Mouse (Mus musculus): Measurements from ENCODE around the gene Zcchc18.
A peak's percentile ranks its signal among the peaks of the same experiment; 100 is the strongest.
"Not testable (repeated sequence)": the region's sequence is repeated elsewhere in the genome, so short reads cannot be mapped to it uniquely, and the experiment has no call there.

Gene Zcchc18

DNA sequence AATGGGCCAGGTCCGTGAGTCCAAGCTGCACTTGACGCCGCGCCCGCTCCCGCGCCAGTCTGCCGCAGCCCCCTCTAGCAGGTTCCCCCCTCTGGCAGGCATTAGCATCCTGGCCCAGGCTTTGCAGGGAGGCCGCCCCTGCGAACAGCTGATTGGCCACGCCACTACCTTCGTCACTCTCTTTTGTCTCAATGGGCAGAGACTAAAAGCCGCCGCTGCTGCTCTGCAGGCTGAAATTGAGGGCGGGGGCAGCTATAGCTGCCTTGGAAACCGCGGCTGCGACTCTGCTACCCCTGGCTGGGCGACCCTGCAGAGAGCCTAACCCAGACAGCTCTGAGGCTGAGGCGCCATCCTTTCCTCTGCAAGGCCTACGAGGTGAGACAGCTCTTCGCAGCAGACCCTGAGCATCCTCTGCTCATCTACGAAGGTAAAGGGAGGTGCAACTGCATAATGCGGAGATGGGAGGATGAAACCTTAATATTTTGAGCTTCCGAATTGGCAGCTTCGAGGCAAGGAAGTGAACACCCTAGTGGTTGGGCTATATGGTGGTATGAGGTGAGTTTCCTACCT is at the start of gene Zcchc18:
TSS of gene Zcchc18 (plus strand) at position 178 of the 570 bp plus-strand sequence.
- DNase-seq = peak; percentile 81 to 91

DNA sequence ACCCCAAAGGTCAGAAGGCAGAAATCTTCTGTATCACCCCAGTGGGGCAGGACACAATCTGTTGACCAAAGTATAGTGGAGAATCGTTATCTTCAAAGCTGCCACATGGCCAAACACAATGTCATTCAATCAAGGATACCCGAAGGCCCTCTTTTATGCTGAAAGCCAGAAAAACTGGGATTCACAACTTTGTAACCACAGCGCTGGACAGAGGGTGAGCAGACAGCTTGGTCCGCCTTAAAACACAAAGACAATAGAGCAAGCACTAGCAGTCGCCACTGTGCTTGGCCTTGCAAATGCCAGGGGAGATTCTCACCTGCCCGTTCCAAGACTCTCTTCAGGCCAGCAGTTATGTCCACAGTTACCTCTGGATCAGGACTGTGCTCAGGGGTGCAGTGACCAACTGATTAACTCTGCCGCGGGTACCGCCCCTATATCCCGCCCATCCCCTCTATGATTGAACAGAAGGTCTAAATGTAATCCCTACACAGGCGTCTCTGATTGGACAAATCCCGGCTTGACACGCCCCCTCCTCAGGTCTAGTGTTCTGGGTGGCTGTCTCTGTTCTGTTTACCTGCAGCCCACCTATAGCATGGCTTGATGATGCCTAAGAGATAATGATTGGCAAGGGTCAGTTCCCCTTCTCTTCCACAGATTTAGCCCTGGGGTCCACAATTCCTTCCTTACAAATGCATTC is 35.2 kb upstream of the Zcchc18 start:
- peak; percentile 87 to 90 for DNase-seq

DNA sequence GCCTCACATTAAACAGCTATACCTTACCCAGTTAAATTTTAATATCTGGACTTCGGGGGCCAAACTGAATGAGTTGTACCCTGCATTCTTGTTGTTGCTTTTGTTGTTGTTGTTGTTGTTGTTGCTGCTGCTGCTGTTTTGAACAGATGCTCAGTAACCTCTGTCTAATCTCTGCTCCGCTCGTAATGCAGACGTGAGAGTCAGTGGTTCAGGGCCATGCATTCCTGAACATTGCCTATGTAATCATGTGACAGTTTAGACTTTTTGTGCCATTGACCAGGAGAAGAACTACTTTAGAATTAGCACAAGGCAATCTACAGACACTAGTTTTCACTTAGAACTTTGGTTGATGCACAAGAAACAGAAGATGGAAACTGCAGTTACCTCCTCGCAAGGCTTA is 34.7 kb upstream of the Zcchc18 start:
- DNase-seq = not testable (repeated sequence)

DNA sequence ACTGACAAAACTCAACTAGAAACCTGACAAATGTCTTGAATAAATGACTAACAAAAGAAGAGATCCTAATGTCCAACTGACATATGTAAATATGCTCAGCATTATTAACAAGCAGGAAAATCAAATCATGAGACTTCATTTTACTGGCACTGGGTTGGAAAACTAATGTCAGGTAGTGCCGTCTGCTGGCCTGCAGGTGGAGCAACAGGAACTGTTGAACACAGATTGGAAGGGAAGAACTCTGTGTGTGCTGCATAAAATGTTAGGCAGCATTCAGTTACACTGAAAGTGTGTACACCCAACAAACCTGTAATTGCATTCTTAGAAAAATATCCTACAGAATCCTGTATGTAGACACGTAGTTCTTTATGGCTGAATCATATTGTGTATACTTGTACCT is 33.3 kb upstream of the Zcchc18 start:
- DNase-seq = peak; percentile 44 to 55

DNA sequence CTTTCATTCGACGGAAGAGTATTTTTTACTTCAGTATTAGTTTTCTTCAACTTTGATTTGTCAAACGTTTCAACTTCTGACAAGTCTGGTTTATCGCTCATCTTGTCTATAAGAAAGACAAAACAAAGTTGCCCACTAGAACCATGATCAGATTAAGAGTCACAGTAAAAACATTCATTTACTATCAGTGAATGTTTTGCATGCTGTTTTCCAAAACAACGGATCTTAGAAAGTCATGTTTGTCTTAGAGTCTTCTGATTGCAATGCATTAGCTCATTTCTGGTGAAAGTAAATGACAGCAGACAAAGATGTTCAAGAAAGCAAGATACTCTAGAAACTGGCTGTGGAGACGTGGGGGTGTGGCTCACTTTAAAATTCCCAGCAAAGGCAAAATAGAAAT is 17.6 kb upstream of the Zcchc18 start, which contains the start of gene Tmsb15b2:
TSS of gene Tmsb15b2 (minus strand) at position 101 of the 400 bp plus-strand sequence.
- not testable (repeated sequence) for DNase-seq

DNA sequence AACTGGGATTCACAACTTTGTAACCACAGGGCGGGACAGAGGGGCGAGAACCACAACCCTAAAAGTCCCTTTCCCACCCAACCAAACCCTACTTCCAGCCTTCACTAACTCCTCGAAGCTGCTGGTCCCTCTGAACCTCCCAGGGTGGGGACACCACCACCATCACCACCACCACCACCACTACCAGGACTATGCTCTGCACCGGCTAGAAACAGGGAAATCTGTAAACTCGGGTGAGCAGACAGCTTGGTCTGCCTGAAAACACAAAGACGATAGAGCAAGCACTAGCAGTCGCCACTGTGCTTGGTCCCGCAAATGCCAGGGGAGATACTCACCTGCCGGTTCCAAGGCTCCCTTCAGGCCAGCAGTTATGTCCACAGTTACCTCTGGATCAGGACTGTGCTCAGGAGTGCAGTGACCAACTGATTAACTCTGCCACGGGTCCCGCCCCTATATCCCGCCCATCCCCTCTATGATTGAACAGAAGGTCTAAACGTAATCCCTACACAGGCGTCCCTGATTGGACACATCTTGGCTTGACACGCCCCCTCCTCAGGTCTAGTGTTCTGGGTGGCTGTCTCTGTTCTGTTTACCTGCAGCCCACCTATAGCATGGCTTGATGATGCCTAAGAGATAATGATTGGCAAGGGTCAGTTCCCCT is 16.4 kb upstream of the Zcchc18 start, which contains the start of the genes Tmsb15l and Tmsb15b1:
TSS of gene Tmsb15l (minus strand) at position 446 of the 661 bp plus-strand sequence.
TSS of gene Tmsb15b1 (minus strand) at position 451 of the 661 bp plus-strand sequence.
- DNase-seq = peak; percentile 39 to 90

DNA sequence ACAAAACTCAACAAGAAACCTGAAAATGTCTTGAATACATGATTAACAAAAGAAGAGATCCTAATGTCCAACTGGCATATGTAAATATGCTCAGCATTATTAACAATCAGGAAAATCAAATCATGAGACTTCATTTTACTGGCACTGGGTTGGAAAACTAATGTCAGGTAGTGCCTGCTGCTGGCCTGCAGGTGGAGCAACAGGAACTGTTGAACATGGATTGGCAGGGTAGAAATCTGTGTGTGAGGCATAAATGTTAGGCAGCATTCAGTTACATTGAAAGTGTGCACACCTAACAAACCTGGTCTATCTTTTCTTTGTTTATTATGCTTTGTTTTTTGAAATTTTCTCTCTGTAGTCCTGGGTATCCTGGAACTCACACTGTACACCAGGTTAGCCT is 14.3 kb upstream of the Zcchc18 start:
- peak; percentile 37 to 54 for DNase-seq

DNA sequence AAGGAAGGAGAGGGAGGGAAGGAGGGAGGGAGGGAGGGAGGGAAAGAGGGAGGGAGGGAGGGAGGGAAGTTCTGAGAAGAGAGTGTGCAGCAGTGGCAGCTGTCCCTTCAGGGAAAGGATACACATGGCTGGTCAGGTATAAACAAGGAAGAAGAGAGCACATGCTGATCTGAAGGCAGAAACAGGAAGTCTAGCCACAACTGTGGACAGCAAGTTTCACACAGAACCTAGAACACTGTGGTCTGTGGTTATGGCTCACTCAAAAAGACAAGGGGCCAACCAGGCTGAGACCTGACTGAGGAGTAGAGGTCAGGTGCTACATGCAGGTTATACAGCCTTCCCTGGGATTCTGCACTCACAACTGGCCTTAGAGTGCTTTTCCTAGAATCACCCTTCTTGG is 6.9 kb upstream of the Zcchc18 start:
- DNase-seq = no peak

DNA sequence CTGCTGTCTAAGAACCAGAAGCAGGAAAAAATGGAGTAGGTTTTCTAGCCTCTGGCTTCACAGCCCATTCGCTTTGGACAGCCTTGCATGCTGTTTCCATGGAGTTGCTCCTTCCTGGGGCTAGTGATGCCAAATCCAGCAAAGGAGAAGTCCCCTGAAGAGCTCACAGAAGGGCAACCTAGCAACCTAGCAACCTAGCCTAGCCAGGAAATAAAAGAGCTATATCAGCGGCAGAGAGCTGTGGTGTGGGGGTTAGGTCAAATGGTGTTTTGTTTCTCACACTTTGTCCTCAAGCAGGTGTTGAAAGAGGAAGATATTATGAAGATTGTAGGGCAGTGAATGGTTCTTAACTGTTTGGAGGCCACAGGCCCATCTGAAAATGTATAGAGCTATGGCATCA is 1.7 kb upstream of the Zcchc18 start:
- peak in 1 of 2 experiments; percentile 14 for DNase-seq

DNA sequence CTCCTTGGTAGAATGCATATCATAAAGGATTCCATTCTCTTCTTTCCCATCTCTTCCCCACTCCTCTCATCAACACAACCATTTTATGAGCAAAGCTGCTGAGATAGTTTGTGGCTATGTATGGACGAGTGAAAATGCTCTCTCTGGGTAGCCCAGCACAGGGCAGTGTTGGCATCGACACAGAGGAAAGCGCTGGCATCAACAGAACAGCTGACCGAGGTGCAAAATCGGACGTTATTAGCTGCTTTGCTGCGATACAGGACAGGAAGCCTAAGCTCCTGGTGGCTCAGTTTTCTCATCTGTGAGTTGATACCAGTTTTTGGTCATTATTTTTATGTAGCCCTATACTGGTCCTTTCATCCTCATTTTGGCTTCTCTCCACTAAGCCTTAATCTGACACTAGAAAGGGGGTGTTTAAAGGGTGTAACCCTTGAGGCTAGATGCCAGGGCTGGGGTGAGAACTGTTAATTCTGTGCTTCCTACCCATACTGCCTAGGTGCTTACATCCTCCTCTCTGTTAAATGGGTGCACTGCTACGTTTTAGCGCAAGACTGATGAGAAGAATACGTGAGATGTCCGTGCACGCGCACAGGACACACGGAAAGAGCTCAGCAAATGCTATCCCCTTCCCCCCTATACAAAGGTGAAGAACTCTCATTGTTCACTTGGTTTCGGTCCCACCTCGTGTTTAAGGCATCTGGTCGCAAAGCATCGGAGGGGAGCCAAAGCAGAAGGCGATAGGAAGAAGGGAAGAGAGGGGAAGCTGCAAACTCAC is 577 bp upstream of the Zcchc18 start:
- DNase-seq = peak; percentile 38 to 43

DNA sequence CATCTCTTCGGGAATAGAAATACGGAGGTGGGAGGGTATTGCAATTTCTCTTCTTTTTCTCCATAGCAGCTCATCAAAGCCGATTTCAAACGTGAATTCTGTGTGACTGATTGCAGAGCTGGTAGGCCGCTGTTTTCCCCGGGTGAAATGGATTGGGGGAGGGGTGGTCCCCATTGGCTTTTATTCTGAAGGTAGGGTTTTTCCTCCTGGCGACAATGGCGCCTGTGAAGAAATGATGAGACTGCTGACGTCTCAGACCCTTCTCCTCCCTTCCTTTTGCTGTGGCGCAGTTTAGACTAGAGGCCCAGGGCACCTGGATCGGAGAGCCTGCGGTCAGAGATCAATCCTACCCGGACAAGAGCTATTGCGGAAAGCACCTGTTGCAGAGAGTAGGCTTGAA is 686 bp downstream of the Zcchc18 start:
- DNase-seq = peak; percentile 32 to 48

DNA sequence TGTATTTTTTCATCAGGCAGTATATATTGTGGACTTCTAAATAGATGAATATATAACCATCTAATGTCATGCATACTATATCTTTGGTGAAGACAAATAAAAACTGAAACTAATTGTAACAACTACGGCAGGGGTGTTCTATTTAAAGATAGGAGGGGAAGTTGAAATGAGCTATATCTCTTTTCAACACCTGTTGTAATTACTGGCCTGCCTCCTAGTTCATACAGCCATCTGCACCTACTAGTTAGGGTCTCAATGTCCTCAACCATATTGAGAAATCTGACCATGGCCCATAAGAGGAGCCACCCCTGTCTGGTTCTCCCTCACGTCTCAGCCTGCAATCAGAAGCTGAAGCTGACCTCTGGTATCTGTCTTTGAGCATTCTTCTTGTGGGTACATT is 3.3 kb downstream of the Zcchc18 start:
- DNase-seq = no peak

DNA sequence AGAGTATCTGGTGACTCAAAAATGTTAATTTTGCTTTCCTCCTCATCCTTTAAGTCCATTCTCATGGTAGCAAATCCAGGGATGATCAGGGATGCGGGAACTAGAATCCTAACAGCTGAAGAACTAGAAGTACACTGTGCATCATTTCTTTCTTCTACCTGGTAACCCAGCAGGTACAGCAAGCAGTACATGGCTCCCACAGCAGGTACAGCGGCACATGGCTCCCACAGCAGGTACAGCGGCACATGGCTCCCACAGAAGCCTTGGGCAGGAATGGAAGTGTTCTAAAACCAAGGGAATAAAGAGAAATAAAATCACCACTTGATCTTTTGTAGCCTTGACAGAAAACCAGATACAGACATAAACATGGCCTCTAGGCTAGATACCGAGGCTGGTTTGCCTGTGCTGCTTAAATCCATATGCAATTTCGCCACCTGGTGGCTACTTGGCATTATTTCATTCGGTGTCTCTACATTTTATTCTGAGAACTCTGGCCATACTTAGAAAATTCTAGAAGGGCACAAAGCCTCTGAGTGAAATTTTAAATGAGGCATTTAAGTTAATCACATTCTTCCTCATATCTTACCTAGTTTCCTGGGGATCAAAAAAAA is 22.2 kb downstream of the Zcchc18 start:
- peak; percentile 65 to 67 for DNase-seq

DNA sequence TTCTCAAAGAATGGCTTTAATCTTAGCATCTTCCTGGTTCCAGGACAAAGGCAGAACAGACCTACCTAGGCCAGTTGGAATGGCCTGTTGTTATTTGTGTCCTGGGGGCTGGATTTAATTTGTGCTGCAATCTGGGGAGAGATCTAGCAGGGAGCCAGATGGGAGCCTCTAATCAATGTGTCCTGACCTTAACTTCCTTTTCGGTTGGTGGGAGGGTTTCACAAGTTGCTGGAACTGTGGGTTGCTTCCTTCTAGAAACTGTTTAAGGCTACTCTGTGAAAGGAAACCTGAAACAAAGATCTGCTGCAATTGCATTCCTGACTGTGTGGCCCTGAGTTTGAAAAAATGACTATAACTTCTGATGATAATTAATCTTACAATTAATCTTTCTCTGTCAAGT is 24.7 kb downstream of the Zcchc18 start:
- no peak for DNase-seq

DNA sequence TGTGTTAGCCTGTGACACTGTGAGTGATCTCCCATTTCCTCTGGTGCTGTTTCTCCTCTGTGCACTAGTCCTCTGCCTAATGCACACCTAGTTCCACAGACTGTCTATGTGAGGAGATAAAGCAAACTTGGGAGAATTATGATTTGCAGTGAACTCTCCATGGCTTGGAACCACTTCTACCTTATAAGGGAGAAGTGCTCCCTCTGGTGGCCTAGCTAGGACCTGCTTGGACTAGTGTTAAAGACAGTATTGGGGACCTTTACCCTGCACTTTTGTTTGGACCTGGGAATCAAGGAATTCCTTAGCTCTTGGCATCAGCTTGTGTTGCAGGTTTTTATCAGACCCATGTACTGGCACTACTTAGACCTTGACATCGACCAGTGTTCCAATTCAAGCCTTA is 26.4 kb downstream of the Zcchc18 start:
- peak; percentile 64 to 71 for DNase-seq

DNA sequence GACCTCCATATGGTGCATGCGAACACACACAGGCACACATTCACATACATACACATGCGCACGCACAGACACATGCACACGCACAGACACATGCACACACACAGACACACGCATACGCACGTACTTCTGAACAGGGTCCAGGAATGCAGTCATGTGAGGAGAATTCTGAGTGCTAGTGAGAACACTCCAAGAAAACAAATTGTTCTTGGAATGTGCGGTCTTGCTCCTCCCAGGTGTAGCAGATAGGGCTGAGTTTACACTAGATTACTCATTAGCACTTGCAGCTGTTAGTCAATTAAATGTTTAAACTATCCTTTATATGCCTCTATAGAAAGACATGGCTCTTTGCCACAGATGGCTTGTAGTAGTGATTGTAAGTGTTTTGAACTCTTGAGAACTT is 38.0 kb downstream of the Zcchc18 start:
- DNase-seq = no peak

DNA sequence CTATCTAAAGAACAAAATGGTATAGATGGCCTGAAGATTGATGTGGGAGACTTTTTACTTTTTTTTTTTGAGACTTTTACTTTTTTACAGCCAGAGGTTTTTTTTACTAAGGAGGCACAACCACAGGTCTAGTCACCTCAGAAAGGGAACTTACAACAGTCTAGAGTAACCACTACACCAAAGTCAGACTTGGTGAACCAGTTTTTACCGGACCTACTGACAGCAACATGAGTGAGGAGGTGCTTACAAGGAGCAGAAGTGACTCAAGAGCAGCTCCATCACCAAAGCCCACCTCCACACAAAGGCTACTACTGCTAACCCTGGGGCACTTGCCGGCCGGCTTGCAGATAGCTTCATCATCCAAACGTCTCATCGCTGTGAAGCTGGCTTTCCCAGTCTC is 38.8 kb downstream of the Zcchc18 start:
- no peak for DNase-seq

DNA sequence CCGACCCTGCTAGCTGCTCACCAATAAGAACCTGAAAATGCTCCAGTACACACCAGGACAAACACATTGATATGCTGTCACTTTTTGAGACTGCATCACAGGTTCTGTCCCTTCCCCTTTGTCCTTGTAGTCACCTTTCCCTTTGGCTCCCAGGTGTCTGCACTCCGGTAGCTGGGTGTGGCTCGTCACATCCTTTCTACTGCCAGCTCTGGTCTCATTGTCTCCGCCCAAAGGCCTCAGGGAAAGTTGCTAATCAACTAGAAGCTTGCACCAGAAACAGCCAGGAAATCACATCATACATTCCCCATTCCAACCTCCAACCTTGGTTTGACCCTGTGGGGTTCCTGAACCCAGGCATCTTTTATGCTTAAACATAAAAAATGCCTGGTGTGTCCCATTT is 41.4 kb downstream of the Zcchc18 start:
- DNase-seq = no peak

DNA sequence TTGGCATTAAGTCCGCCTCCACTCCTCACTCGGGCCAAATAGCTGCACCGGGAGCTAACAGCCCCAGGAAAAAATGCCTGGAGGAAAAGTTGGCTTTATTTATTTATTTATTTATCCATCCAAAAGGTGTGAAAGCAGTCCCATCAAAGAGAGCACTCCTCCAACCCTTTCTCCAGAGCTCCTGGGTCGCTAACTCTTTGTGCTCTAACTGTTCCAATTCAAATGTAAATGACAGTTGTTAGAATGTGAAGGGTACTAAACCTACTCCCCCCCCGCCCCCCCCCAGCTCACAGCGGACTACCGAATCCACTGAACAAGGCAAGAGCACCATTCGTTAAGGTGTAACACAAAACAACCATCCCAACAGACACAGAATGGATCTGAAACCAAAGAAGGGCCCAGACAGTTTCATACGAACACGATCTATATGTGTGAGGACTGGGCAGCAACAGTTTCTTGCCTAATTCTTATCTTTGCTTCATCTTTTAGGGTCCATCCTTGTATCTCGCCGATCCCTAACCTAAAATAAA is 44.6 kb downstream of the Zcchc18 start:
- DNase-seq = no peak

DNA sequence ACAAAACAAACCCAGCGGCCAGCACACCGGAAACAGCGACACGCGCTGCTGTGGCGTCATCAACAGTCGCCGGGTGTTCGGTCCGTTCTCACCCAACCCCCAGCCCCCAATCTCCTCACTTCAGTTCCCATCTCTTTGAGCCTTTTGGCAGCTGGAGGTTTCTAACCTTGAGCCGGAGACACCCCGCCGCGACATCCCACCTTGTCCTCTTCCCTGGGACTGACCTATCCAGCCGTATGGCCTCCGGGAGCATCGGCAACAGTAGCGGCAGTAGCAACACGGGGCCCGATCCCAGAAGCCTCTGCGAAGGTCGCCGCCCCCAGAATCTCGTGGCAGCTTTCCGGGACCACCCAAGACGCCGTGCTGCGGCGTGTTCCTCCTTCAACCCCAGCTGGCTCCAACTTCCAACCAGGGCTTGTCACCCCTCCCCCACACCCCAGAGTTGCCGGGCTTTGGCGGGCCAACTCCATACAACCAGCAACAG is 45.1 kb downstream of the Zcchc18 start, which contains the start of gene Slc25a53:
TSS of gene Slc25a53 (minus strand) at position 303 of the 484 bp plus-strand sequence.
- peak; percentile 74 to 83 for DNase-seq

DNA sequence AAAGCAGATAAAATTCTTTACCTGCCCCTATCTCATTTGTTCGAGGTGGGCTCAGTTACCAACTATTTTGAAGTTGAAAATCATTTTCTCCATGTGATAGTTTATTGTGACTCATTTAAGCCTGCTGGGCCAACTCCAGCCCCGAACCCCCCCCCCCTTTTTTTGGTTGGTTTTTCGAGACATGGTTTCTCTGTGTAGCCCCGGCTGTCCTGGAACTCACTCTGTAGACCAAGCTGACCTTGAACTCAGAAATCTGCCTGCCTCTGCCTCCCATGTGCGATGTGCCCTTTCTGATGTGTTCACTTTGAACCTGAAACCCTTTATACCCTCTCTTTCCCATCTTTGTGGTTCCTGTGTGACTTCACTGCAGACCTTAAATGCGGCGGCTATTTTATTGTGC is 45.5 kb downstream of the Zcchc18 start:
- DNase-seq = no peak

Data from cerebellum, adult 18-20 months (tissue).